Mouse (Mus musculus) retina, postnatal 1 day (tissue): ENCODE measurements around the gene Haus4.

Source experiments
- DNase-seq: peaks from one replicate; pipeline ENCODE4 v3.0.0-alpha.2; 2012

Gene Haus4

DNA sequence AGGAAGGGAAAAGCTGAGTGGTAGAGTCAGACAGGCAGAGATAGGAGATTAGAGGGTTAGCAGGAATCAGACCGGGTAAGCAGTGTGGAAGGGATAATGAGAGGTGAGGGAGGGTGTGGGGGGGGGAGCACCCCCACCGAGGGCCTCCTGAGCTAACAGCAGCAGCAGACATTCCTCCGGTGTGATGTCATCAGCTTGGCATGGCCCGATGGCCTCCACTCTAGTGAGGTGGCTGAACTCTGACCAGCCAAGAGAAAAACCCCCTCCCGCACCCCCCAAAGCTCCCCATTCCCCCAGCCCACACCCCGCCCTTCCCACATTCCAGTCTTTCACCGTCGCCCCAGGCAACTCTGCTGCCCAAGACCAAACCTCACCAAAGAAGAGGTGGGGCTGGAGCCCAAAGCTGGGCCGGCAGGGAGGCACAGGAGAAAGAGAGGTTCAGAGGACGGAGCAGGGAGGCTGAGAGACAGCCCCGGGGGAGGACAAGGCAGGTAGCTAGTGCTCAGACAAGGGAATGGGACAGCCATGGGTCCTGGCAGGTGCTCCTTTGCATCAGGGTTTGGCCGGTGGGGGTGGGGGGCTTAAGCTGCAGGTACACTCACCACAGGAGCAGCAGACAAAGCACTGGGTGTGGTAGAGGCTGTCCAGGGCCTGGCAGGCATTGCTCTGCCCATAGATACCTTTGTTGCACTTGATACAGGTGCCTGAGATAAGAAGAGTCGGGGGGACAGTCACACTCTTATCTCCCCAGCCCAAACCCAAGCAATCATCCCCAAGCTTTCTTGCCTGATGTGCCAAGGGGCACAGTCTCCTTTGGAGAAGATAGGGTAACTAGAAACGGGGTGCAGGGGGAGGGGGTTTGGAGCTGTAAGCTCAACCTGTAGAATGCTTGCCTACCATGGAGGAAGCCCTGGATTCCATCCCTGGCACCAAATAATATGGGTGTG is 18.6 kb upstream of the Haus4 start:
- peak; percentile 91 for DNase-seq

DNA sequence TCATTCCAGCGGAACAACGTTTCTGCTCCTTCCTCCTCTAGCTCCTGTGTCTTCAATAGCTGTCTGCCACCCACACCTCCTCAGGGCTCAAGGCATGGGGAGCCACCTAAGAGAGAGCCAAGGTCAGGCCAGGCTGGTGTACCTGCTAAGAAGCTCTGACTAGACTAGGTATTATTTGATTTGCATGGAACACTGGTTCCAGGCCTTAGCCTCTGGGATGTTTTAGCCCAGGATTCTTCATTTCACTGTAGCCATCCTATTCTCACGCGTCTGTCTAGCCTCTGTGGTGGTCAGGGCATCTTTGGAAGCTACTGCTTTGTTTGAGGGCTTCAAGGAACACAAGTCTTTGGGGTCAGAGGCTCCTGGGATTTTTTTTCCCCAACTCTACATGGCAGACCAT is 17.7 kb upstream of the Haus4 start:
- DNase-seq = no peak

DNA sequence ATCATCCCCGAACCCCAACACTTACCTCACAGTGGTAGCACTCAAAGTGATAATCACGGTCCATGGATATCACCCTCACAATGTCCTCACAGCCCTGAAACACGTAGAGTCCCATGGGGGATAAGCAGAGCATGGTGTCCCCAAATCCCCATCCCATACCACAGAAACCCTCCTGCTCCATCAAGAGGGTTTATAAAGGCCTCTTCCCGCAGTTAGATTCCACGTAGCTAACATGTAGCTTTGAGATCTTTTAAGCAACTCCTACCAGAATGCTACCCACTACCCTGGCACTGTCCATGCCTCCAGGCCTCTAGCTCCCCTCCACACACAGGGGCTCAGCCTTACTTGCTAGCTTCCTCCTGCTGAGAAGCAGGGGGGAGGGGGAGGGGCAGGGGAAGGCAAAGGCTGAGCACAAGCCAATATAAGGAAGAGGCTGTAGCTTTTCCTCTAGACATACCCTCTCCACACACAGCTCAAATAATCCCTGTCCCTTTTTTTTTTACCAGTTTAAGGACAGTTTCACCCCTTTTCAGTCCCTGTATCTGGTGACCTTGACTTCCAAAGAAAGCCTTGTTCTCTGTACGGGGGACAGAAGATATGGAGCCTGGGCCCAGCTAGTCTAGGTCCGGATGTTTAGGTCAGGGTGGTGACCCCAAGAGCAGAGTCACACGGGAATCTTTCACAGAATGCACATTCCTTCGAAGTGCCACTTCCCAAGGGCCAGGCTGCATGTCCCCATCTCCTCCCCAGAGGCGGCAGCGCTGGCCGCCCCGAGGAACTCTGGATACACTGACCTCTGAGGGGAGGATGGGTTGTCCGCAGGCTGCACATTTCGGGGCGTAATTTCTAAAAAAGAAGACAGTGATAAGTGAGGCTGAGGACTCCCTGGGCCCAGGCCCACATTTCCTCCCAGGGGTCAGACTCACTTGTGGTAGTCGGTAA is 15.3 kb upstream of the Haus4 start:
- peak; percentile 31 for DNase-seq

DNA sequence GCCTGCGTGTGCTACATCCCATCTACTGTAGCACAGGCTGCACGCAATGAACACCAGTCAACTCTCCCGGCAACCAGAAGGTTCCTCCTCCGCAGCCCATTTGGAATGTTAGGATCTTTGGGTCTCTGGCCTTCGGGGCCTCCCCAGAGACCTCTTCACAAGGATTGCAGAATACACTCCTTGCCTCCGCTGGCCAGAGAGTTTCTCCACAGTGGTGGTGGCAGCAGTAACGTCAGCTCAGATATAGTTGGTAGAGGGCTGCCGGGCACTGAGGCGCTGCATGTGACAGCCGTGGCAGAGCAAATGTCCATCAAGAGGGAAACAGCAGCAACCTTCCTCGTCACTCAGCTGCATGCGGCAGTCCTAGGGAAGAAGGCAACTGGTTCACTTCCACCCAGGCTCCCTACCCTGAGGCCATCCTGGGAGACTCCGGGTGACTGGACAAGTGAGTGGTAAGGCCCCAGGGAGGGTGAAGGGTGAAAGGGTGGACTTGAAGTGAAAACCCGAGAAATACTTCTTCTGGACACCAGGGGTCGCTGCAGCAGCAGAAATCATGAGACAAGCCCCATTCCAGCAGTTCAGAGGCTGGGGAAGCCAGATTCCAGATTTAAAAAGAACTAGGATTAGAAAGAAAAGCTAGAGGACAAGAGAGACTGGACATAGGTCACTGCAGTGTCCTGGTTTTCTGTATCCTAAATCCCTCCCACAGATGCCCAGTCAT is 14.4 kb upstream of the Haus4 start:
- DNase-seq = peak; percentile 89

DNA sequence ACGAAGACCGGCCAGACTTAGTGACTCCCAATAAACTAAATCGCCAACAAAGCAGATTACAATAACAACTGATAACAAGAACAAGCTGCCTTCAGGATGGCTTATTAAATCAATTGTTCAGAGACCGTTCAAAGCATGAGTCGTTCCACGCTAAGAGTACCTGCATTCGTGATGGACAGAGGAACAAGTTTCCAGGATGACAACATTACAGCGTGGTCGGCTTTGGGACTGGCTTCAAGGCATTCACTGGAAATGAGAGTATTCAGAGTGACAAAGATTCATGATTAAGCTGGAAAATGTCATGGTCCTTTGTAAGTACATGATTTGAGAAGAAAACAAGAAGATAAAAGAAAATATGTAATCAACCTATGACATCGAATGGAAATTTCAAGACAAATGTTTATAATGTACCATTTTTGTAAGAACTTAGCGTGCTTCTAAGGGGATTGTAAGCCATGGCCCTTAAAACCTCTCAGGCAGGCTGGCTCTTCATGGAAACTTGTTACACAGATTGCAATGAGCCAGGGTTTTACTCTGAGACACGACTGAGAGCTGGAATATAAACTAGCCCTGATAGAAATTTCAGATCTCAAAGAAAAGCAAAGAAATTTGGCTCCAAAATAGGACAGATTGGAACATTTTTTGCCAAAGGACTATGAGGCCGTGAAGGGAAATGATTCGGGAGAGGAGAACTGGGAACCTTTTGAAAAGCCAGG is 6.3 kb upstream of the Haus4 start:
- no peak for DNase-seq

DNA sequence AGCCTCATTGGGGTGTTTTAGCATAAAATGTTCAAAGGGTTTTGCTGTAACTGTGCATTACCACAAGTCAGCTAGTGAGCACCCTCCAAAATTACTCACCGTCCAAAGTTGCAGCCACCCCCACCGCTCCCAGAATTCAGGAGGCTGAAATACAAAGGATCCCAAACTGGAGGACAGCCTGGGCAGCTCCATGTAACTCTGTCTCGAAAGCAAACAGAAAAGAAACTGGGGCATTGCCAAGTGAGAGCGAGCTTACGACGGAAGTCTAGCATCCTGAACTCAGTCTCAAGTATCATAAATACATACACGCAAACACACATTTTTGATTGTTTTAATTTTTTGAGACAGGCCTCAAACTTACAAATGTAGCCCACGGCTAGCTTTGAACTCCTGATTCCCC is 2.9 kb upstream of the Haus4 start:
- DNase-seq = no peak

DNA sequence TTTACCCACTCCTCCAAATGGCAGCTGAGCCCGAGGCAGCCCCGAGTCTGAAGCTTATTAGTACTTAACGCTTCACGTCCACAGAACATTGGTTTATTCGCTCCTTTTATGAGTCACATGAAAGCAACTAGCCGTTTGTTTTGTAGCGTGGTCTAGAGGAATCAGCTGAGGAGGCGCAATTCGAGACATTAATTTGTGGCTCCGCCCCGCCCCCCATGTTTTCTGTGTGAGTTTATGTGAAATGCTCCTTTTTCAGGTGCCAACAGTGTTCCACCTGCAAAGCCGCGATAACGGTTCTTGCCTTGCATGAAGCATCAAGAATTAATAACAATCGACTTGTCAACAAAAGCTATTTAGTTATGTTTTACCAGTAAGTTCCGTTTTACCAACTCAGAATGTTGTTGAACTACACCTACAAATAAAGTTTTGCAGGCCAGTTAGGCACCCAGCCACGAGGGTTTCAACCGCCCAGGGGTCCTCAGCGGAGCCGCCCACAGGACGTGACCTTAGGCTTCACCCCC is 902 bp downstream of the Haus4 start:
- peak; percentile 53 for DNase-seq

DNA sequence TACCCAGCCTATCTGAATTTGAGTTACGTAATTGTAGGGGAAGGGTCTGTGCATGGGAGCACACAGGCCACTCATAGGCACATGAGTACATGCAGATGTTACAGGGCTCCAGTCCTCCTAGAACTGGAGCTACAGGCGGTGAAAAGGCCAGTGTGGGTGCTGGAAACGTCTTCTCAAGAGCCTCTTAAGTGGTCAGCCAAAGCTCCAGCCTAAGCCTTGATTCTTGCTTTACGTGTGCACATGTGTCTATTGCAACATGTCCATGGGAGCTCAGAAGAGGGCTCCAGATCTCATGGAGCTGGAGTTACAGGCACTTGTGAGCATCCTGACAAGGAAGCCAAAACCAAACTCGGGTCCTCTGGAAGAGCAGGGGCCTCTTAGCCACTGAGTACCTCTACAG is 9.7 kb downstream of the Haus4 start:
- no peak for DNase-seq

DNA sequence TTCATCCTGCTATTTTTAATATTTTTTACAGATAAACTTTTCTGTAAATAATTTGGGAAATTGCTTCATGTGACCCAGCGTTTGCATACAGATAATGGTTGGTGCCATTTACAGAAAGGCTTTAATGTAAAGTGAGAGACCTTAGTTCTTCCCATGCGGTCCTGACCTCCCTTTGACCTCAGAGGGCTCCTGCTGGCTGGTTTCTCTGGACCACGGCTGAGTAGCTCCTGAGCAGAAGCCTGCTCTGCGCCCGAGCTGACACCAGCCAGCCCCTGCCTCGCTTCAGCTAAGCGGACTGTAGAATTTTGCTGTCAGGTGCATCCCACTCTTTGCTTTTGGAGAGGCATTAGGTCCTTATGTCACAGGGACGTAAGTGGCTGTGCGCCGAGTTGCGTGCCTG is 13.6 kb downstream of the Haus4 start:
- no peak for DNase-seq

DNA sequence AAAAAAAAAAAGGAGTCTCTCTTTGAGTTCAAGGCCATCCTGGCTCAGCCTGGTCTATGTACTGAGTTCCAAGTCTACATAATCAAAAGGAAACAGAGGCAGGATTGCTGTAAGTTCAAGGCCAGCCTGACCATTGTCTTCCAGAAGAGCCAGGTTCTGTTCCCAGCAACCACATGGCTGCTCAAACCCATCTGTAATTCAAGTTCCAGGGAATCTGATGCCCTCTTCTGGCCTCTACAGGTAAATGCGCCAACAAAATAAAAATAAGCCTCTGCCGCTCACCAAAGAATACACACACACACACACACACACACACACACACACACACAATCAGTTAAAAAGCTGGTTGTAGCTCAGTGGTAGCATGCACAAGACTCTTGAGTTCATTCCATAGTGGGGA is 15.8 kb downstream of the Haus4 start:
- DNase-seq = no peak

DNA sequence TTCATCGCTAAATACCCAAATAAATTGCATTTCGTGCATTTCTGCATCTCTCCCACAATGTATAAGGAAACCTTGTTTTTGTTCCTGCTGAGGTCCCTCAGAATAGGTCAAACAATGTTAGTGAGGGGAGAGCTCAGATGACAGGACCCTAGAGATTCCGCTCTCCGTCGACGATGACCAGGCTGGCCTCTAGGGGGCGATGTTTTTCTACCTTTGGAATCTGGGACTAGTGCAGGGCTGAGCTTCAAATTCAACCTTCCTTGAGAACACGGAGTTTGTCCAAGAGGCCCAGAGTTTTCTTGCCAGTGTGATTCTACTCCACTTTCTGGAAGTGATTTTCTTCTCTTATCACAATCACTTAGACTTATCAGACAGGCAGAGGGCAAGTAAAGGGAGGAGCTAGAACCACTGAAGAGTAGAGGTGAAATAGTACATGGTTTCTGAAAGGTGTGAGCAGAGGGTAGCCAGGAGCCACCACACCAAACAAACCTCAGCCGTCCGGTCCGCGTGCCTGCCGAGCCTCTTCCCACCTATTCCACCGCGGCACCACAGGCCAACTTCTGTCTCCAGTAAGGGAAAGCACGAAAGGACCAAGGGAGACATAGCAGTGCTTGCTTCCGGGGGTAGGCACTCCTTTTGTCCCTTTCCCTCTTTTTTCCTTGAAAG is 25.8 kb downstream of the Haus4 start:
- peak; percentile 90 for DNase-seq

DNA sequence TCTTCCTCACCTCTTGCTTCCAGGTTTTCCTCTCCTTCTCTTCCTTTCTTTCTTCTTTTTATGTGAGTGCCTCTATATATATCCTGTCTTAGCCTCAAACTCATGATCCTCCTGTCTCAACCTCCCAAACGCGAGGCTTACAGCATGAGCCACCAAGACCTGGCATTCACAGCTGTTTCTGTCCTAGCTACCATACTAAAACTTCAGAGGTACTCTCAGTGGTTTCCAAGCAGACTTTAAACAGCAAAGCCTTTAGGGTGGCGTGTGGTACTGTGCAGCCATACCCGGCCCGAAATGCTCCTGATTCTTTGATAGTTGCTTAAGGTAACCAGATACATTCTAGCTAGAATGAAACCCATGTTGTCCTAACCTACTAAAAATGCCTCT is 26.4 kb downstream of the Haus4 start:
- no peak for DNase-seq

DNA sequence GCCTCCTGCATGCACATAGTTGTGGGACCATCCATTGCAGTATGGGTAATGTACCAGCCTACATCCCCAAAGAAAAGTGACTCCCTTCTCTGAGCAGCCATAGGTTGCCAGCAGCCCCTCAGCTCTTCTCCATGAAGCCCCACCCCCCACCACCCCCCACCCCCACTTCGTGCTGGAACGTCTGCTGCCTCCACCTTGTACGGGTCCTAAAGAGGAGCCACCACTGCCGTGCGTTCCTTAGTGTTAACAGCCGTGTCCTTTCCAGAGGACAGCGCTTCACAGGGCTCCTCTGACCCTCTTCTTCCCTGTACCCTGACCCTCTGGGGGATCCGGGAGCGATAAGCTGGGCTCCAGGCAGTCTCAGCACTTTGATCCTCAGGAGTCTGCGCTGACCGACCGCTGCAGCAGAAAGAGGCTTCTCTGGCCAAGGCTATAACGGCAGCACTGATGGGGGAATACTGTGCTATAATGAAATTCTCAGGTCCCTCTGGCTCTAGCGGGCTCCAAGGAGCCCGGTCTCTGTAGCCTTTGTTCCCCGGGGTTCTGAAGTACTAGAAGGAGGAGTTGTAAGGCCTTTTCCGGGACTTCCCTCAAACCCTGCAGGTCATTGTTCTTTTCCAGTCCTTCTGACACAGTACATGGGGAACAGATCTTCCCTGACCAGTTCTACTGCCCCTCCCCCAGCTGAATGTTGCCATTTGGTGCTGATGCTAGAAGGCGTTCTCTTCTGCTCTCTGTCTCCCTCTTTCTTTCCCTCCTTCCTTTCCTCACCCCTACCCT is 27.0 kb downstream of the Haus4 start:
- DNase-seq = peak; percentile 69

DNA sequence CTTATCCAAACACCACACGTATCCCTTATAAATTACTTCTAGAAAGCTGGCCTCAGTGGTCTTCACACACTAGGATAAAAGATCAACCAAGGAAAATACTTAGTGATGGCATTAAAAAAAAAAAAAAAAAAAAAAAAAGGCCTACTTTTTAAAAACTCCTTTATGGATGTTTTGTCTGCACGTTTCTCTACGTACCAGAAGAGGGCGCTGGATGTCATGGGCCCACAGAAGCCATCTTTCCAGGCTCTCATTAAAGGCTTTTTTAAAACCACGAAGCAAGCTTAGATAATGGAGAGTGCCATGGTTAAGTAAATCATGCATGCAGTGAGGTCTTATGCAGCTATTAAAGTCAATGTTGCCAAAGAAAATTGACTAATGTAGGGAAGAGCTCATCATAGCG is 30.8 kb downstream of the Haus4 start:
- DNase-seq = peak; percentile 25

DNA sequence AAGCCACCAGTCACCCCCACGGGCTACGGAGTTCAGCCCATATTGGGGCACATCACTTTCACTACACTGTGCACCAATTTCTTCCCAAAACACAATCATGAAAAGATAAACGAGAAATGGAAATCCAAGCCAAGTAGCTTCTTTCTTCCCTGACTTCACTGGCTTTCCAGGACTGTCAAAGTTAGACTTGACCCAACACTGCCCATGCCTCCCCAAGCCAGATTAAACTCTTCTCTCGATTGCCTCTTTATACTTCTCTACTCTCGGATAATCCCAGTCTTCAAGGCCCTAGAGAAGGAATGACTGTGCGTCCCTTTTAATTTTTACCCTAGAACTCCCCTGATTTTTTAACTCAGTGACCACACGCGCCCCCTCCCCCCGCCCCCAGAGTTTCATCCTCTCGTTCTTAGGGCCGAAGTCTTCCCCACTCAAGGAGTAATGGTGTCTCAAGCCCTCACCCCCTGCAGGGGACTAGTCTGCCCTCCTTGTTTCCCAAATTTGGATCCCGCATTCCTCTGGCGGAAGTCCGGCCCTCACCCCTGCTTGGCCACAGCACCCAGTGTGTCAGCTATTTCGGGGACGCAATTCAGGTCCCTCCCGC is 37.6 kb downstream of the Haus4 start:
- no peak for DNase-seq

DNA sequence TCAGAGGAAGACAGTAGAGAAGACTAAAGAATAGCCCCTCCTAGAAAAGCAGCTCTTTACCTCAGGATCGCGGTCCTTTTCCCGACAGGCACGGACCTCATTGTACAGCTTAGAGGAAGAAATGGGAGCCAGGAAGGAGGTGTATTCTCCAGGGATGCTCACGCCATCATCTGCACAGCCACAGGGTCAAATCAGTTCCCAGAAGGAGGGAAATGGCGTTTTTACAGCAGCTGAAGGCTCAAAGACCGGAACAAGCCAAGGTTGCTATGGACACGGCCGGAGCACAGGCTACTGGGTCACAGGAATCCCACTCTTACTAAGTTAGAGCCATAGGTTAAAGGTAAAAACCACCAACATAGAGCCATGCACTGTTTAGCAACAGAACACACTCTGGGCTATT is 44.6 kb downstream of the Haus4 start:
- no peak for DNase-seq

DNA sequence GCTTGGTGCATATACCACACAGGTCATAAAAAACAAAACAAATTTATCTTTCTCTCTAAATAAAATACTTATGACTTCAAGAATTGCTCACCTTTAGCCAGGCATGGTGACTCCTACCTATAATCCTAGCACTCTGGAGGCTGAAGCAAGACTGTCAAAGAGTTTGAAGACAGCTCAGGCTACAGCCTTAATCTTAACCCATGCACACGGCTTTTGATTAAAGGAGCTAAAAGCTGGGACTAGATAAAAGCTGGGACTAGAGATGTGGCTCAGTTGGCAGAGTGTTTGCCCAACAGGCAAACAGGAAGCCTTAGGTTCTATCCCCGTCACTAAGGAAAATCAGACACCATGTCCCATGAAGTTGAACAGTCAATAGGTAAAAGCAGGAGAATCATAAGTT is 51.3 kb downstream of the Haus4 start:
- DNase-seq = no peak

DNA sequence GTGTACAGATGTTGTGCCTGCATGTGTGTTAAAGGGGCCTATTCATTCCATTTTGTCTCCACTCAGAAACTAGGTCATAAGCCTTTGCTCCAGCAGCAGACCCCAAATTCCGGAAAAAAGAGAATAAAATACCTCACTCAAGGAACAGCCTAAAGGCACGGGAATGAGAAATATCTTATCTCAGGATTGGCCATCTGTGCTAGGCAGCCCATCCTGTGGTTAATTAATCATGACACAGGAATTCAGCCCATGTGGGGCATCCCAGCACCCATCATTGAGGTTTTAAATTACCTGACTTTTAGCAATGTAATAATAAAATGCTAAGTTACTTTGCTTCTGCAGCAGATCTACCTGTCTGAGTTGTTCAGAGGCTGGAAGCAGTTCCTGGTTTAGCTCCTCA is 53.1 kb downstream of the Haus4 start:
- DNase-seq = no peak

DNA sequence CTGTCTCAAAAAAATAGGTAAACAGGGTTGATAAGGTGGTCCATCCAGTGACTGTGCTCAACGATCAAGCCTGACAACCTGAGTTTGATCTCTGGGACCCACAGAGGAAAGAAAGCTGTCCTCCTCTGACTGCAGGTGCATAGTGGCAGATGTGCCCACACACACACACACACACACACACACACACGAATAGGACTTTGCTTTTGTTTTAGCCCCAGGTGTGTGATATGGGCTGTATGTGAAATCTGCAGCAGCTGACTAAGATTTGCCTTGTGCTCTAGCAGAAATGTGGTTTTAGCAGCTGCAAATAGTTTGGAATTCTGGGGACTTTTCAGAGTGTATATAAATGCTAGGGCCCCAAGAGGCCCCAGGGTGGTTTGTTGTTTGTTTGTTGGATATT is 55.1 kb downstream of the Haus4 start:
- DNase-seq = no peak

DNA sequence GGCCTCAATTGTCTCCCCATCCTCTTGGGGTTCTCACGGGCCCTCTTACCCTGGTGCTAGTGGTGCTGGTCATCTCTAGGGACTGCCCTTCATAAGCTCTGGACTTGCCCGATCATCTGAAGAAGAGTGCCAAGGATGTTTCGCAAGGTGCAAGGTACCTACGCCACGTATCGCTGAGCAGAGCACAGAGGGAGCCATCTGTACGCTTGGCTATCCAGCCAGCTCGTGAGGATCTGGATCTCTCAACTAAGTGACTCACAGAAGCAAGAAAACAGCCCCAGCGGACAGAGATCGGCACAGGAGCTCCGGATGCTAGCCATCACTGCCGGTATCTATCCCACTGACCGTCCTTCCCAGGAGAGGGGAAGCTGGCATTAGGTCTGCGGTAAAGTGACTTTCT is 57.7 kb downstream of the Haus4 start:
- DNase-seq = no peak
